Mouse (Mus musculus): ENCODE measurements around the gene Napepld. TPM values are rescaled to one million over a fixed set of nuclear protein-coding genes. Genes with fewer than 3 reads are reported as not detected.
"Not testable (repeated sequence)": the region's sequence is repeated elsewhere in the genome, so short reads cannot be mapped to it uniquely, and the experiment has no call there.

The Napepld gene
- polyA plus RNA-seq, 1 experiment from 2014 or later, result 5.5 TPM

DNA sequence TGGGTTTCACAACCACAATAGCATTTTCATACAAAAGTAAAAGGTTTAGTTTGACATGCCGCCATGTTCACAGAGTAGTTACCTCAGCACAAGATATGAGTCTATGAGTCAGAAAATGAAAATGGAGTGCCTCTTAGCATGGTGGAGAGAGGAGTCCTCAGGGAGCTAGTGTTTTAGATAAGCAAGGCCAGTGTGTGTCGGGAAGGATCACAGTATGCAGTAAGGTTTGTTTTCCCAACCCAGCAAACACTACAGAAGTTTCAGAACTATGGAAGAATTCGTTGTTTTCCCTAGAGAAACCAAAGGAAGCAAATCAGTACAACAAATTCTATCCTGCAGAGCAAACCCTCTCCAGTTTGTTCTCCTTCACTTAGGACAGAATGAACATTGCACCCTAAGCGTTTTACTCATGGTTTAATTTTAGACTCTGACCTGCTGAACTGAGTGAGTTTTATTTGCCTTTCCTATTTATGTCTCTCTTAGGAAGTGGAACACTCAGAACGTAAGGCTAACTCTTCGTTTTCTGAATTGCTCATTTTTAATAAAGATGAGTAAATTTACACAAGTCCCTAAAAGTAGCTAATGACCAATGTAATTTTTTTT lies 1.8 kb upstream of the Napepld start:
- Histone ChIP-seq H3K36me3 (no peaks in the 10 kb centered on the region), H3K9ac (no peak overlapping the region), H3K27me3 (replicated peaks) (no peaks in the 10 kb centered on the region), H3K4me3 (no peak overlapping the region), H3K4me1 (peaks cover 4% of the 10 kb centered on the region; the same call in 1 of the 2 replicates), H3K4me2 (replicated peaks) (no peak overlapping the region), H3K9me3 (no peaks in the 10 kb centered on the region), H3K27ac (no peak overlapping the region)
- 84% methylated on average over 6 of the region's 6 CpGs for WGBS
- ATAC-seq (ENCODE audit: low FRiP score, low read depth), result no peak

DNA sequence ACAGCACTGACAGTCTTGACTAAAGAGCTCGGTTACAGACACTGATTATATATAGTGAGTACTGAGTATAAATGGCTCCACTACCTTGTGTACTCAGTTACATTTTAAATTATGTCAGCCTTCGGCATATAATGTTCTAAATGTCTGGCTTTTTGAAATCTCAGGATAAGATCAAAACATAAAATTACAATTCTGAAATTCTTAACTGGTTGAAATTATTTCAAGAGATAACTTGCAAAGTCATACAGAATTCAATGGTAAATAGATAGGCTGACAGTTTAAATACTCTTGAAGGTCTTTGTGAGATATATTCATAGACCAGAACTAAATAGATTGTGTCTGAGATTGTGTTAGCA lies 791 bp upstream of the Napepld start:
- WGBS, result 50% methylated on average over 2 of the region's 2 CpGs

DNA sequence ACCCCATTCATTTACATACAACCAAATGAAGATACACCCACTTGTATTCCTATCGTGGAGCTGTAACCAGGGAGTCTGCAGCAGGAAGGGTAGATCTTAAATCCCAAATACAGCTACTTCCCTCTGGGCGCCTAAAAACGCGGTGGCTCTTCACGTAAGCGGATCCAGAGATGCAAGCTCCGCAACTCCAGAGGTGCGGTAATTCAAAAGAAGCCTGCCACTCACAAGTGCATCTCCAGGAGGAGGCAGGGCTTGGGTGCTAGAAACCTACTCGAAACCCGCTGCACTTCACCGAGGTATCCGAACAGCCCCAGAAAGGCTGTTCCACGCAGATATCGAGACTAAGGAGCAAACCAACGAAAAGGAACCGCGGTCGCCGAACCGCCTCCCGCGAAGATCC lies 262 bp downstream of the Napepld start:
- H3K36me3 ChIP-seq, result no peaks in the 10 kb centered on the region
- H3K27me3 ChIP-seq (replicated peaks), result no peaks in the 10 kb centered on the region
- H3K4me2 ChIP-seq (replicated peaks), result peak overlapping the region; percentile 63
- H3K27ac ChIP-seq, result no peak overlapping the region
- peak overlapping the region; percentile 64 for H3K4me3 ChIP-seq
- peak overlapping the region; percentile 84 for H3K9ac ChIP-seq
- WGBS, result under 1% methylated on average over 22 of the region's 22 CpGs
- H3K9me3 ChIP-seq, result no peaks in the 10 kb centered on the region
- ATAC-seq (ENCODE audit: low FRiP score, low read depth), result peak; percentile 71
- H3K4me1 ChIP-seq, result peaks cover 4% of the 10 kb centered on the region; the same call in 1 of the 2 replicates

More for the DNA sequence above, 791 bp upstream of the Napepld start:
- H3K27me3 ChIP-seq (replicated peaks), result no peaks in the 10 kb centered on the region
- no peaks in the 10 kb centered on the region for H3K36me3 ChIP-seq
- peaks cover 4% of the 10 kb centered on the region; the same call in 1 of the 2 replicates for H3K4me1 ChIP-seq
- no peak for ATAC-seq (ENCODE audit: low FRiP score, low read depth)
- peak overlapping the region; percentile 64 for H3K4me3 ChIP-seq
- H3K9me3 ChIP-seq, result no peaks in the 10 kb centered on the region
- H3K9ac ChIP-seq, result peak overlapping the region; percentile 84
- H3K27ac ChIP-seq, result peak overlapping the region; percentile 93; the same call in 1 of the 2 replicates
- peak overlapping the region; percentile 63 for H3K4me2 ChIP-seq (replicated peaks)

DNA sequence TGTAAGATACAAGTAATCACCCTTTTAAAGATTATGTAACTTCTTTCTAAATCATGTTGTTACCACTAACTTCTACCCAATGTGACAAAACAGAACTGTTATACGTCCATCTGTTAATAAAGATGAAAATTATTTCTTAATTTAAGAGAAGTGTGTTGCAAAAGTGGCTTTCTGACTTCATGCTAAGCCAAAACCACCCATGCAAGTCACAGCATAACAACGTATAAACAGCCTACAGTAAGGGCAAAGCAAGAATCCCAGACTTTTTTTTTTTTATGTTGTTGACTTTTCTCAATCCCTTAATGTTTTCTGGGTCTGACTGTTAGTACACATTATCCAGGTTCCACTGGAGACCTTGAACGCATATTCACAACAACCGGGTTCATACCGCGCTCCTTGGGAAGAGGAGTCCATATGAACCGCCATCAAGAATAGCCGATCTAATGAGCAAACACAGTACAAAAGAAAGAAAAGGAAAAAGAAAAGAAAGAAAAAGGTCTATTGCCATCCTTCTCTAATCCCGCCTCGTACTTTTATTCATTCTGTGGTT lies 849 bp downstream of the Napepld start:
- 13% methylated on average over 10 of the region's 10 CpGs for WGBS
- no peaks in the 10 kb centered on the region for H3K27me3 ChIP-seq (replicated peaks)
- peaks cover 4% of the 10 kb centered on the region; the same call in 1 of the 2 replicates for H3K4me1 ChIP-seq
- peak overlapping the region; percentile 84; the same call in 1 of the 2 replicates for H3K9ac ChIP-seq
- no peak for ATAC-seq (ENCODE audit: low FRiP score, low read depth)
- no peaks in the 10 kb centered on the region for H3K36me3 ChIP-seq
- H3K4me3 ChIP-seq, result peak overlapping the region; percentile 64
- peak overlapping the region; percentile 63 for H3K4me2 ChIP-seq (replicated peaks)
- no peak overlapping the region for H3K27ac ChIP-seq
- no peaks in the 10 kb centered on the region for H3K9me3 ChIP-seq

DNA sequence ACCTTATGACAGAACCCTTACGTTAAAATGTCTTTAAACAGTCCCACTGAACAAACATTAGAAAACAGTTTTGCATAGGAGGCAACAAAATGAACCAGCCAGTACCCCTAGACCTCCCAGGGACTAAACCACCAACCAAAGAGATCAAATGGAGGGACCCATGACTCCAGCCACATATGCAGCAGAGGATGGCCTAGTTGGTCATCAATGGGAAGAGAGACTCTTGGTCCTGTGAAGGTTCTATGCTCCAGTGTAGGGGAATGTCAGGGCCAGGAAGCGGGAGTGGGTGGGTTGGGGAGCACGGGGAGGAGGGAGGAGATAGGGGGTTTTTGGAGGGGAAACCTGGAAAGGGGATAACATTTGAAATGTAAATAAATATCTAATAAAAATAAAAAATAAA lies 1.6 kb downstream of the Napepld start:
- H3K36me3 ChIP-seq; H3K4me1 ChIP-seq; H3K4me3 ChIP-seq; ATAC-seq (ENCODE audit: low FRiP score, low read depth); H3K9ac ChIP-seq; H3K27me3 ChIP-seq (replicated peaks); H3K27ac ChIP-seq; H3K9me3 ChIP-seq: not testable (repeated sequence)
- WGBS, result 95% methylated on average over 3 of the region's 3 CpGs
- H3K4me2 ChIP-seq (replicated peaks), result peak overlapping the region; percentile 37

DNA sequence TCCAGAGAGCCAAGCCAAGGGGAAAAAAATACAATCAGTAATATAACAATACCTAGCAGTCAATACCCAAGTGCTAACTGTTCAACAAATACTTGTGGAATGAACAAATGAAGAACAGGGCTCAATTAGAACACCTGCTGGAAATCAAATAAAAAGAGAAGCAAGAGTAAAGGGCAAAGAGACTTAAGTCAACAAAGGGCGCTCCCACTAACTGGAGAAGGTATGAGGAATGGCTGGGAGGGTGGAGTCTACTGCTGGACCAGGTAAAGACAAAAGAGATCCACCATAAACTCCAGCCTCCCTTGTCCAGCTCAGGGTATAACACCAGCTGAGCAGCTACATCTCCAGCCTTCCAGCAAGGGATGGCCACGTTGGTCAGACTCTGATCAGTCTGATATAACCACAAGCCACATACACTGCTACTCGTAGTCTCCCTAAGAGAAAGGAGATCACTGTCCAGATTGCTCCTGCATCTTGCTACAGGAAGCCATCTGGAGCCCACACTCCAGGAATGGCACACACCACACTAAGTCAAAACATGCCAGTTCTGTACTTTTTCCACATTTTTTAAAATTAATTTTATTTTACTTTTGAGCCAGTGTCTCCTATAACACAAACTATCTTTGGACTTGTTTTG lies 6.2 kb downstream of the Napepld start:
- H3K27me3 ChIP-seq (replicated peaks), result no peaks in the 10 kb centered on the region
- H3K9ac ChIP-seq, result no peak overlapping the region
- no peak for ATAC-seq (ENCODE audit: low FRiP score, low read depth)
- peaks cover 4% of the 10 kb centered on the region; the same call in 1 of the 2 replicates for H3K4me1 ChIP-seq
- no peak overlapping the region for H3K4me2 ChIP-seq (replicated peaks)
- no peak overlapping the region for H3K27ac ChIP-seq
- no peak overlapping the region for H3K4me3 ChIP-seq
- no peaks in the 10 kb centered on the region for H3K36me3 ChIP-seq
- 91% methylated on average over 3 of the region's 3 CpGs for WGBS
- H3K9me3 ChIP-seq, result no peaks in the 10 kb centered on the region

DNA sequence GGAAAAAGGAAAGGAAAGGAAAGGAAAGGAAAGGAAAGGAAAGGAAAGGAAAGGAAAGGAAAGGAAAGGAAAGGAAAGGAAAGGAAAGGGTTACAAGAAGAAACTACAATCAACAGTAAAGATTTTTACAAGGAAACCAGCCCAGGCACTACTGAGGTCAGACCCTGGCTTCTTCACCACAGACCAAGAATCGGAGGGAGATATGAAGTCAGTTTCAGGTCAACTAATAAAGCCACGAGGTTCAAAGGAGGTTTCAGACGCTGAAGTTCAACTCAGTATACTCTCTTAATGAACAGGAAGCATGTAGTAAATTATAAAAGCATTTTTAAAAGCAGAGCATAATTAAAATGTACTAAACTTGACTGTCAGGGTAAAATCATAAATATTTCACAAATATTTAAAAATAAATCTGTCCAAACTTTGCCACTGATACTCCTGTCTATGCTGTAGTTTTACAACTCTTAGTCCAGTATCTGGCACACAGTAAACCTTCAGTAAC lies 7.8 kb downstream of the Napepld start:
- WGBS, result 82% methylated on average over 3 of the region's 3 CpGs
- no peak overlapping the region for H3K4me3 ChIP-seq
- no peak for ATAC-seq (ENCODE audit: low FRiP score, low read depth)
- H3K9me3 ChIP-seq, result no peaks in the 10 kb centered on the region
- no peaks in the 10 kb centered on the region for H3K27me3 ChIP-seq (replicated peaks)
- no peak overlapping the region for H3K27ac ChIP-seq
- no peak overlapping the region for H3K4me2 ChIP-seq (replicated peaks)
- H3K4me1 ChIP-seq, result no peaks in the 10 kb centered on the region
- H3K36me3 ChIP-seq, result 0 out of 2 replicates have a peak, but pooled peaks cover 3% of the 10 kb centered on the region
- no peak overlapping the region for H3K9ac ChIP-seq

DNA sequence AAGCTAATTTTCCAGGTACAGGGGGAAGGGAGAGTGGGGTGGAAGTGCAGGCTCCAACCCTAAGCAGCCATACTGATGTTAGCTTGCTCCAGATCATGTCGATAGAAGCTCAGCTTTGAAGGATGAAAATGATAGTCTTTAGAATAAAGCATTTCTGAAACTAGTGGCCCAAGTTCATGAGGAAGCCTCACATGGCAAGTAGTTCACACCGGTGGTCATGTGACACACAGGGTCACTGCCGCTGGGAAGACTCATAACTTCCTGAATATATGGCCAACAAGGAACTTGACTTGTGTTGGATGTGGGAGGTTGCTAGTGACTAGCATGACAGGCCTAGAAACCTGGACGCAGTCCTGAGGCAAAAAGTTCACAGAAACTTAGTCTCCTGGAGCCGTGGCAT lies 9.0 kb downstream of the Napepld start:
- no peak overlapping the region for H3K9ac ChIP-seq
- H3K27ac ChIP-seq, result no peak overlapping the region
- no peak overlapping the region for H3K4me2 ChIP-seq (replicated peaks)
- H3K4me3 ChIP-seq, result no peak overlapping the region
- H3K4me1 ChIP-seq, result no peaks in the 10 kb centered on the region
- ATAC-seq (ENCODE audit: low FRiP score, low read depth), result no peak
- 0 out of 2 replicates have a peak, but pooled peaks cover 3% of the 10 kb centered on the region for H3K36me3 ChIP-seq
- H3K27me3 ChIP-seq (replicated peaks), result no peaks in the 10 kb centered on the region
- WGBS, result 95% methylated on average over 5 of the region's 5 CpGs
- H3K9me3 ChIP-seq, result no peaks in the 10 kb centered on the region

DNA sequence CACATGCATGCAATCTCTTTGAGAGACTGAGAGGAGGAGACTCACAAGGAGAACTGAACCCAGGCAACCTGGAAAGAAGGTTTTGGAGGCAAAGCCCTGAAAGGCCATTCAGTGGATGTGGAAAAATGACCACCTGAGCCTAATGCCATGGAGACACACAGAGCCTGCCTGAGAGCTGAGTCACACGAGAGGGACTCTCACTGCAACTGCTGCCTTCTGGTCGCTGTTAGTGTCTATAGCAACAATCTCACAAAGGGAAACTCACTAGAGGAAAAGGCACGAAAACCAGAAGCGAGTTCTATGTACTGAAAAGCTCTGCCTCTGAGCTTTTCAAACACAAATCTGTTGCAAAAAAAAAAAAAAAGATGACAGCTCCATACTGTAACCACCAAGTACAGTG lies 14.2 kb downstream of the Napepld start:
- Histone ChIP-seq H3K9me3 (no peaks in the 10 kb centered on the region), H3K27me3 (replicated peaks) (no peaks in the 10 kb centered on the region), H3K9ac (no peak overlapping the region), H3K4me1 (no peaks in the 10 kb centered on the region), H3K36me3 (peaks cover 16% of the 10 kb centered on the region), H3K4me3 (no peak overlapping the region), H3K4me2 (replicated peaks) (no peak overlapping the region), H3K27ac (no peak overlapping the region)
- 73% methylated on average over 4 of the region's 4 CpGs for WGBS
- ATAC-seq (ENCODE audit: low FRiP score, low read depth), result no peak

DNA sequence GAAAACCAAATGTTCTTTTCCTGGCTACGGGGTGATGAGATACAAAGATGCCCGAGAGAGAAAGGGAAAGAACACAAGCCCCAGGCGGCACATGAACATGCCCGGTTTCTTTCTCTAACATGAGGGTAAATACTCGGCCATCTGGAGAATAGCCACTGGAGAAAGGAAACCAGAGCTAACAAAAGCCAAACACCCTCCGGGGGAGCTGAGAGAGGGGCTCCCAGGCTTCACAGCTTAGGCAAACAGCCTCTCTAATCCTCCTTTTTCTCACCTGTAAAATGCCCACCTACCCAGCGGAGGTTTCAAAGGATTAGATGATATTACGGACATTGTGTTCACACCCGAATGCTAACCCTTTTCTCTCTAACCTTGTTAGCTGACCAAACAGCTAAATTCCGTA lies 16.2 kb downstream of the Napepld start:
- Histone ChIP-seq H3K4me2 (replicated peaks) (no peak overlapping the region), H3K9me3 (no peaks in the 10 kb centered on the region), H3K36me3 (peaks cover 19% of the 10 kb centered on the region), H3K27ac (no peak overlapping the region), H3K4me1 (no peaks in the 10 kb centered on the region), H3K4me3 (no peak overlapping the region), H3K27me3 (replicated peaks) (no peaks in the 10 kb centered on the region), H3K9ac (no peak overlapping the region)
- no peak for ATAC-seq (ENCODE audit: low FRiP score, low read depth)
- 82% methylated on average over 10 of the region's 10 CpGs for WGBS

DNA sequence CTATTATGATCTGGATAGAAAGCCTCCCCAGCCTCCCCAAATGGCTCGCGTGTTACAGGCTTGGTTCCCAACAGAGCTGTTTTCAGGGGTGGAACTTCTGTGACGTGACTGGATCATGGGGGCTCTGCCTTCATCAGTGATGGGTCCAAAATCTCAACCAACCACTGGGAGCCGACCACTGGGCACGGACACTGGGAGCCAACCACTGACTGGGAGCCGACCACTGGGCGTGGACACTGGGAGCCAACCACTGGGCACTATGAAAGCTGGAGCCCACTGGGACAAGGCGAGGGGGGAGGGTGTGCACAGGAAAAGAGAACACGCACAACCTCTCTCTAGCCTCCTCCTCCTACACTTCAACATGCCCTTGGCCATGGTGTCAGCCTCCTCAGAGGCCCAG lies 17.4 kb downstream of the Napepld start:
- H3K36me3 ChIP-seq, result peaks cover 16% of the 10 kb centered on the region
- ATAC-seq (ENCODE audit: low FRiP score, low read depth), result no peak
- WGBS, result 96% methylated on average over 9 of the region's 9 CpGs

DNA sequence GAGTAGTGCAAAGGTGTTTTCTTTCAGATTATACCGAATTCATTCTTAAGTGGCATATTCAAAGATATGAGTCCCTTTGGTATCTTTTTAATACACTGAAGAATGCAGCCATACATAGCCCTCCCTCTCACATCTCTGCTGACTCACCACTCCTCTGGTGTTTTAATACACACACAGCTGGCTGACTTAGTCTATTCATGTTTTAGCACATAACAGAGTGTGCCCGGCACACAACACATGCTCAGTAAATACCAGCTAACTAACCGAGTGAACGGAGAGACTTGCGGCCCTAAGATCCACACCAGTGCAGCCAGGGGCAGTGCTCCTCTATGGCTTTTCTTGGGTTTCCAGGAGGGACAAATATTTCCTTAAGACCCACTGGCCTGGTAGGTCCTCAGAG lies 20.3 kb downstream of the Napepld start:
- H3K36me3 ChIP-seq, result peaks cover 28% of the 10 kb centered on the region
- WGBS, result 92% methylated on average over 5 of the region's 5 CpGs

More for the DNA sequence above, 17.4 kb downstream of the Napepld start:
- H3K4me3 ChIP-seq, result no peak overlapping the region
- no peak overlapping the region for H3K27ac ChIP-seq
- H3K4me2 ChIP-seq (replicated peaks), result no peak overlapping the region
- no peaks in the 10 kb centered on the region for H3K9me3 ChIP-seq
- H3K4me1 ChIP-seq, result no peaks in the 10 kb centered on the region
- H3K27me3 ChIP-seq (replicated peaks), result no peaks in the 10 kb centered on the region
- no peak overlapping the region for H3K9ac ChIP-seq

More for the DNA sequence above, 20.3 kb downstream of the Napepld start:
- Histone ChIP-seq H3K9me3 (no peaks in the 10 kb centered on the region), H3K9ac (no peak overlapping the region), H3K27ac (no peak overlapping the region), H3K4me2 (replicated peaks) (no peak overlapping the region), H3K4me3 (no peak overlapping the region), H3K4me1 (no peaks in the 10 kb centered on the region), H3K27me3 (replicated peaks) (no peaks in the 10 kb centered on the region)
- ATAC-seq (ENCODE audit: low FRiP score, low read depth), result no peak
